Mouse (Mus musculus) urinary bladder, adult 18-20 months (tissue): ENCODE measurements around the gene Klf16.
A peak's percentile ranks its signal among the peaks of the same experiment; 100 is the strongest.

Source experiments
- DNase-seq, 2 experiments: peaks; one replicate each; pipeline ENCODE4 v3.0.0; 2022; ENCODE audit warnings: low spot score in 2 of 2, mixed read lengths in 2 of 2

The Klf16 gene

GRCm38 (mm10) chr10:80577195-80578130 lies at the start of gene Klf16:
TSS of gene Klf16 (minus strand) at chr10:80577321.
- DNase-seq, result peak; percentile 98 to 99

GRCm38 (mm10) chr10:80625764-80626163 lies 48.6 kb upstream of the Klf16 start:
- DNase-seq, result no peak

GRCm38 (mm10) chr10:80623457-80624191 lies 46.5 kb upstream of the Klf16 start:
- peak in 1 of 2 experiments; percentile 46 for DNase-seq

- no peak for DNase-seq
Observed at GRCm38 (mm10) chr10:80622661-80623456, 45.7 kb upstream of the Klf16 start, which contains the start of gene Csnk1g2. TSS of gene Csnk1g2 (plus strand) at chr10:80622838.

GRCm38 (mm10) chr10:80621940-80622660 lies 45.0 kb upstream of the Klf16 start:
- DNase-seq, result peak; percentile 98 to 99

- DNase-seq, result no peak
Observed at GRCm38 (mm10) chr10:80621690-80621939, 44.5 kb upstream of the Klf16 start.

GRCm38 (mm10) chr10:80620796-80621689 lies 43.9 kb upstream of the Klf16 start:
- no peak for DNase-seq

- no peak for DNase-seq
Observed at GRCm38 (mm10) chr10:80620365-80620764, 43.2 kb upstream of the Klf16 start.

- DNase-seq, result no peak
Observed at GRCm38 (mm10) chr10:80619465-80620244, 42.5 kb upstream of the Klf16 start.

- DNase-seq, result no peak
Observed at GRCm38 (mm10) chr10:80618181-80618580, 41.1 kb upstream of the Klf16 start.

- DNase-seq, result no peak
Observed at GRCm38 (mm10) chr10:80614351-80614750, 37.2 kb upstream of the Klf16 start.

- DNase-seq, result no peak
Observed at GRCm38 (mm10) chr10:80613821-80614220, 36.7 kb upstream of the Klf16 start.

GRCm38 (mm10) chr10:80611905-80612304 lies 34.8 kb upstream of the Klf16 start:
- DNase-seq, result no peak

GRCm38 (mm10) chr10:80611024-80611423 lies 33.9 kb upstream of the Klf16 start:
- DNase-seq, result peak in 1 of 2 experiments; percentile 29

- DNase-seq, result no peak
Observed at GRCm38 (mm10) chr10:80610116-80610785, 33.1 kb upstream of the Klf16 start.

GRCm38 (mm10) chr10:80609269-80609924 lies 32.3 kb upstream of the Klf16 start:
- DNase-seq, result no peak

GRCm38 (mm10) chr10:80608435-80608834 lies 31.3 kb upstream of the Klf16 start:
- DNase-seq, result no peak

GRCm38 (mm10) chr10:80606737-80607350 lies 29.7 kb upstream of the Klf16 start:
- no peak for DNase-seq
